Mouse (Mus musculus): ENCODE results near the gene Allc. TPM values are rescaled to one million over a fixed set of nuclear protein-coding genes. Genes with fewer than 3 reads are reported as not detected.

Allc gene
- total RNA-seq (2014; rRNA removed) (0.11 TPM in 1 of 2 replicates, not detected in the other), polyA plus RNA-seq (2015; fragmentation: Nextera tagmentation; extraction: Ambion mirVana) (0.24 TPM in 1 of 2 replicates, not detected in the other)

- no peak for ATAC-seq
- Histone ChIP-seq H3K4me2 (ENCODE audit: low read depth, low read length) (no peak within 1 kb of the TSS), H3K36me3 (ENCODE audit: insufficient read depth, low read length) (no peaks in the 10 kb centered on the region), H3K4me3 (ENCODE audit: low read length) (no peak within 1 kb of the TSS), H3K4me1 (ENCODE audit: insufficient read depth, low read length) (no peaks in the 10 kb centered on the region), H3K27me3 (ENCODE audit: insufficient read depth, low read length) (no peaks in the 10 kb centered on the region), H3K9ac (replicated peaks; ENCODE audit: low read length) (no peak within 1 kb of the TSS), H3K27ac (no peak within 1 kb of the TSS), H3K9me3 (ENCODE audit: low read length) (no peaks in the 10 kb centered on the region)
- WGBS, result 87% methylated on average over 8 of the region's 8 CpGs
- TF ChIP-seq CTCF (IDR thresholded peaks at IDR 0.05; ENCODE audit: low read depth), result no peak
- no peak for DNase-seq (ENCODE audit: low spot score)
Observed at GRCm38 (mm10) chr12:28582423-28582822, at the start of gene Allc. Gene Allc, minus strand, starts transcription at chr12:28582523.

GRCm38 (mm10) chr12:28628436-28628835 is 46.1 kb upstream of the Allc start:
- no peak for TF ChIP-seq CTCF (IDR thresholded peaks at IDR 0.05; ENCODE audit: low read depth)
- DNase-seq (ENCODE audit: low spot score) (no peak), ATAC-seq (no peak)
- H3K36me3 ChIP-seq (ENCODE audit: insufficient read depth, low read length), result peaks cover 54% of the 10 kb centered on the region
- H3K27me3 ChIP-seq (ENCODE audit: insufficient read depth, low read length), result no peaks in the 10 kb centered on the region
- no peaks in the 10 kb centered on the region for H3K4me1 ChIP-seq (ENCODE audit: insufficient read depth, low read length)
- no peak overlapping the region for H3K27ac ChIP-seq
- H3K9ac ChIP-seq (replicated peaks; ENCODE audit: low read length), result no peak overlapping the region
- no peaks in the 10 kb centered on the region for H3K9me3 ChIP-seq (ENCODE audit: low read length)
- H3K4me2 ChIP-seq (ENCODE audit: low read depth, low read length), result no peak overlapping the region
- 89% methylated on average over 2 of the region's 2 CpGs for WGBS
- H3K4me3 ChIP-seq (ENCODE audit: low read length), result no peak overlapping the region

- H3K27me3 ChIP-seq (ENCODE audit: insufficient read depth, low read length), result no peaks in the 10 kb centered on the region
Observed at GRCm38 (mm10) chr12:28627092-28627491, 44.8 kb upstream of the Allc start.

GRCm38 (mm10) chr12:28625407-28625806 is 43.1 kb upstream of the Allc start:
- Histone ChIP-seq H3K36me3 (ENCODE audit: insufficient read depth, low read length) (peaks cover 25% of the 10 kb centered on the region), H3K9me3 (ENCODE audit: low read length) (no peaks in the 10 kb centered on the region), H3K4me3 (ENCODE audit: low read length) (no peak overlapping the region), H3K27me3 (ENCODE audit: insufficient read depth, low read length) (no peaks in the 10 kb centered on the region), H3K4me1 (ENCODE audit: insufficient read depth, low read length) (no peaks in the 10 kb centered on the region), H3K9ac (replicated peaks; ENCODE audit: low read length) (no peak overlapping the region), H3K4me2 (ENCODE audit: low read depth, low read length) (no peak overlapping the region), H3K27ac (no peak overlapping the region)
- no peak for ATAC-seq
- DNase-seq (ENCODE audit: low spot score), result no peak
- 82% methylated on average over 7 of the region's 7 CpGs for whole genome bisulfite sequencing
- TF ChIP-seq CTCF (IDR thresholded peaks at IDR 0.05; ENCODE audit: low read depth), result no peak

More at GRCm38 (mm10) chr12:28627092-28627491, 44.8 kb upstream of the Allc start:
- H3K4me1 ChIP-seq (ENCODE audit: insufficient read depth, low read length), result no peaks in the 10 kb centered on the region
- H3K36me3 ChIP-seq (ENCODE audit: insufficient read depth, low read length), result peaks cover 41% of the 10 kb centered on the region
- no peak for DNase-seq (ENCODE audit: low spot score)
- 70% methylated on average over 4 of the region's 4 CpGs for WGBS
- no peak for TF ChIP-seq CTCF (IDR thresholded peaks at IDR 0.05; ENCODE audit: low read depth)
- no peak overlapping the region for H3K9ac ChIP-seq (replicated peaks; ENCODE audit: low read length)
- no peak overlapping the region for H3K4me2 ChIP-seq (ENCODE audit: low read depth, low read length)
- H3K4me3 ChIP-seq (ENCODE audit: low read length), result no peak overlapping the region
- no peak for ATAC-seq
- no peak overlapping the region for H3K27ac ChIP-seq
- no peaks in the 10 kb centered on the region for H3K9me3 ChIP-seq (ENCODE audit: low read length)

- H3K9me3 ChIP-seq (ENCODE audit: low read length), result no peaks in the 10 kb centered on the region
- peaks cover 13% of the 10 kb centered on the region for H3K36me3 ChIP-seq (ENCODE audit: insufficient read depth, low read length)
- no peaks in the 10 kb centered on the region for H3K4me1 ChIP-seq (ENCODE audit: insufficient read depth, low read length)
- H3K4me3 ChIP-seq (ENCODE audit: low read length), result no peak overlapping the region
- ATAC-seq (no peak), DNase-seq (ENCODE audit: low spot score) (no peak)
- no peak overlapping the region for H3K4me2 ChIP-seq (ENCODE audit: low read depth, low read length)
- no peak overlapping the region for H3K9ac ChIP-seq (replicated peaks; ENCODE audit: low read length)
- H3K27ac ChIP-seq, result no peak overlapping the region
- TF ChIP-seq CTCF (IDR thresholded peaks at IDR 0.05; ENCODE audit: low read depth), result no peak
- WGBS, result 92% methylated on average over 2 of the region's 2 CpGs
- H3K27me3 ChIP-seq (ENCODE audit: insufficient read depth, low read length), result no peaks in the 10 kb centered on the region
Observed at GRCm38 (mm10) chr12:28624251-28624650, 41.9 kb upstream of the Allc start.

GRCm38 (mm10) chr12:28623195-28623594 is 40.9 kb upstream of the Allc start, which contains the start of gene Colec11:
Gene Colec11, minus strand, starts transcription at chr12:28623377.
- WGBS, result 52% methylated on average over 5 of the region's 5 CpGs
- Histone ChIP-seq H3K27me3 (ENCODE audit: insufficient read depth, low read length) (no peaks in the 10 kb centered on the region), H3K4me3 (ENCODE audit: low read length) (no peak within 1 kb of the TSS), H3K9me3 (ENCODE audit: low read length) (no peaks in the 10 kb centered on the region), H3K4me1 (ENCODE audit: insufficient read depth, low read length) (no peaks in the 10 kb centered on the region), H3K36me3 (ENCODE audit: insufficient read depth, low read length) (peaks cover 3% of the 10 kb centered on the region; the same call in 1 of the 2 replicates), H3K9ac (replicated peaks; ENCODE audit: low read length) (no peak within 1 kb of the TSS), H3K27ac (no peak within 1 kb of the TSS), H3K4me2 (ENCODE audit: low read depth, low read length) (no peak within 1 kb of the TSS)
- no peak for DNase-seq (ENCODE audit: low spot score)
- ATAC-seq, result no peak
- TF ChIP-seq CTCF (IDR thresholded peaks at IDR 0.05; ENCODE audit: low read depth), result no peak

GRCm38 (mm10) chr12:28622641-28623040 is 40.3 kb upstream of the Allc start:
- Histone ChIP-seq H3K4me1 (ENCODE audit: insufficient read depth, low read length) (no peaks in the 10 kb centered on the region), H3K27me3 (ENCODE audit: insufficient read depth, low read length) (no peaks in the 10 kb centered on the region), H3K27ac (no peak overlapping the region), H3K9ac (replicated peaks; ENCODE audit: low read length) (no peak overlapping the region), H3K4me3 (ENCODE audit: low read length) (no peak overlapping the region), H3K4me2 (ENCODE audit: low read depth, low read length) (no peak overlapping the region), H3K9me3 (ENCODE audit: low read length) (no peaks in the 10 kb centered on the region), H3K36me3 (ENCODE audit: insufficient read depth, low read length) (no peaks in the 10 kb centered on the region)
- TF ChIP-seq CTCF (IDR thresholded peaks at IDR 0.05; ENCODE audit: low read depth), result no peak
- DNase-seq (ENCODE audit: low spot score) (no peak), ATAC-seq (no peak)
- 87% methylated on average over 1 of the region's 1 CpGs for WGBS
